Mouse (Mus musculus) CH12.LX (cell line): Measurements from ENCODE around the gene Npl. TPM values are rescaled to one million over a fixed set of nuclear protein-coding genes. Genes with fewer than 3 reads are reported as not detected.
"Not testable (repeated sequence)": the region's sequence is repeated elsewhere in the genome, so short reads cannot be mapped to it uniquely, and the experiment has no call there.

ENCODE experiments used
- DNase-seq: peaks from one replicate; pipeline ENCODE4 v3.0.0-alpha.2; 2013; ENCODE audit errors: extremely low read depth
- H3K27ac ChIP-seq: 2 replicates; pipeline ENCODE4 v1.5.1; 2012; ENCODE audit warnings: low read depth, mild to moderate bottlenecking, control low read depth, moderate library complexity; ENCODE audit not compliant: insufficient read depth
- H3K27me3 ChIP-seq: replicated peaks from 2 replicates; pipeline ENCODE3; 2012; ENCODE audit warnings: inconsistent platforms
- H3K36me3 ChIP-seq, 2 experiments: replicated peaks in 1 of 2; 2 replicates each; pipeline versions ENCODE3 to v1.6.1; 2012; ENCODE audit warnings: inconsistent platforms in 1 of 2, low read length in 1 of 2, mild to moderate bottlenecking in 1 of 2, mixed read lengths in 1 of 2, moderate library complexity in 1 of 2; ENCODE audit not compliant: control insufficient read depth in 1 of 2, insufficient read depth in 1 of 2
- H3K4me1 ChIP-seq, 2 experiments: 2 replicates each; pipeline ENCODE4 v1.6.1; 2012; ENCODE audit warnings: inconsistent platforms in 1 of 2, moderate library complexity in 1 of 2; ENCODE audit not compliant: insufficient read depth in 2 of 2, control insufficient read depth in 1 of 2
- H3K4me2 ChIP-seq: 2 replicates; pipeline ENCODE4 v1.6.1; 2012; ENCODE audit warnings: low read depth, mild to moderate bottlenecking, control low read depth; ENCODE audit not compliant: poor library complexity, insufficient read depth, severe bottlenecking
- H3K4me3 ChIP-seq, 3 experiments: fragments of 150-350 bp in 1 of 3; sonication (generic) in 1 of 3; replicated peaks in 1 of 3; 2 replicates each; pipeline versions ENCODE3 to v1.5.1; 2011 to 2012; ENCODE audit warnings: low read depth in 2 of 3, low read length in 2 of 3, mild to moderate bottlenecking in 2 of 3, moderate library complexity in 2 of 3, control low read depth in 1 of 3, improper control_type of control experiment in 1 of 3, inconsistent platforms in 1 of 3, mixed read lengths in 1 of 3; ENCODE audit not compliant: poor library complexity in 1 of 3
- H3K79me2 ChIP-seq: replicated peaks from 2 replicates; pipeline ENCODE4 v1.6.1; 2012; ENCODE audit warnings: mild to moderate bottlenecking, moderate library complexity; ENCODE audit not compliant: control insufficient read depth, poor library complexity, insufficient read depth, severe bottlenecking; ENCODE audit errors: extremely low read depth
- H3K9ac ChIP-seq: 2 replicates; pipeline ENCODE4 v1.6.1; 2012; ENCODE audit warnings: low read depth, mild to moderate bottlenecking, control low read depth, moderate library complexity; ENCODE audit not compliant: insufficient read depth
- H3K9me3 ChIP-seq: replicated peaks from 2 replicates; pipeline ENCODE3; 2012; ENCODE audit warnings: low read length, inconsistent platforms, mixed read lengths
- CHD2 ChIP-seq: IDR thresholded peaks from 2 replicates; pipeline ENCODE4 v1.6.1; 2011; ENCODE audit warnings: low read length, improper control_type of control experiment
- ELF1 ChIP-seq: IDR thresholded peaks from 2 replicates; pipeline ENCODE4 v1.6.1; 2014; ENCODE audit warnings: low read depth, mild to moderate bottlenecking, inconsistent platforms, low read length, improper control_type of control experiment
- EP300 ChIP-seq: IDR thresholded peaks from 2 replicates; pipeline ENCODE4 v1.6.1; 2011; ENCODE audit warnings: low read length, improper control_type of control experiment
- HCFC1 ChIP-seq: IDR thresholded peaks from 2 replicates; pipeline ENCODE4 v1.6.1; 2012; ENCODE audit warnings: low read depth, mild to moderate bottlenecking, inconsistent platforms, low read length, improper control_type of control experiment
- JUN ChIP-seq: IDR thresholded peaks from 2 replicates; pipeline ENCODE4 v1.6.1; 2011; ENCODE audit warnings: low read depth, mild to moderate bottlenecking, low read length, improper control_type of control experiment, moderate library complexity; ENCODE audit not compliant: insufficient read depth
- MAX ChIP-seq: IDR thresholded peaks from 2 replicates; pipeline ENCODE4 v1.6.1; 2011; ENCODE audit warnings: low read length, improper control_type of control experiment
- MAZ ChIP-seq: IDR thresholded peaks from 2 replicates; pipeline ENCODE4 v1.6.1; 2012; ENCODE audit warnings: low read depth, mild to moderate bottlenecking, inconsistent platforms, low read length, improper control_type of control experiment, moderate library complexity
- MEF2A ChIP-seq: IDR thresholded peaks from 2 replicates; pipeline ENCODE4 v1.6.1; 2014; ENCODE audit warnings: low read depth, mild to moderate bottlenecking, inconsistent platforms, low read length, improper control_type of control experiment, borderline replicate concordance
- MXI1 ChIP-seq: IDR thresholded peaks from 2 replicates; pipeline ENCODE4 v1.6.1; 2011; ENCODE audit warnings: mild to moderate bottlenecking, low read depth, low read length, improper control_type of control experiment
- RAD21 ChIP-seq: IDR thresholded peaks from 2 replicates; pipeline ENCODE4 v1.6.1; 2011; ENCODE audit warnings: low read depth, mild to moderate bottlenecking, low read length, improper control_type of control experiment, moderate library complexity
- TBP ChIP-seq: conservative IDR thresholded peaks from 2 replicates; pipeline ENCODE4 v1.6.1; 2011; ENCODE audit warnings: low read depth, low read length, improper control_type of control experiment
- TCF12 ChIP-seq: IDR thresholded peaks from 2 replicates; pipeline ENCODE4 v1.6.1; 2014; ENCODE audit warnings: low read depth, mild to moderate bottlenecking, inconsistent platforms, low read length, improper control_type of control experiment
- USF1 ChIP-seq: IDR thresholded peaks from 2 replicates; pipeline ENCODE4 v1.6.1; 2014; ENCODE audit warnings: low read depth, mild to moderate bottlenecking, inconsistent platforms, low read length, improper control_type of control experiment
- USF2 ChIP-seq: conservative IDR thresholded peaks from 2 replicates; pipeline ENCODE4 v1.6.1; 2011; ENCODE audit warnings: low read depth, low read length, improper control_type of control experiment
- ZKSCAN1 ChIP-seq: IDR thresholded peaks from 2 replicates; pipeline ENCODE4 v1.6.1; 2012; ENCODE audit warnings: low read depth, inconsistent platforms, low read length, improper control_type of control experiment, borderline replicate concordance
- ZNF384 ChIP-seq: IDR thresholded peaks from 2 replicates; pipeline ENCODE4 v1.6.1; 2012; ENCODE audit warnings: low read depth, low read length, improper control_type of control experiment, inconsistent platforms
- dilution Hi-C: fragments of 300-500 bp; cut with MboI; formaldehyde crosslinking; loops from 2 replicates; pipeline ENCODE4 v1.14.3; 2020; ENCODE audit warnings: low sequenced_read_pairs; ENCODE audit not compliant: extremely low pct_unique_long_range_greater_than_20kb, extremely low pct_ligation_motif_present
- in situ Hi-C: fragments of 300-500 bp; cut with MboI; formaldehyde crosslinking; loops from 3 replicates; pipeline ENCODE4 v1.14.3; 2019; ENCODE audit warnings: low sequenced_read_pairs, low pct_ligation_motif_present, low pct_unique_long_range_greater_than_20kb, mixed read lengths
- polyA plus RNA-seq: library from polyadenylated mRNA; unstranded; fragments of >175 nt; gene quantifications from 2 replicates; pipeline ENCODE4 v1.2.1, GENCODE M21; 2012; ENCODE audit warnings: low read depth; ENCODE audit not compliant: insufficient read length
- total RNA-seq, 2 experiments: library from RNA; depleted of rRNA; stranded (reverse); fragments of 300-350 nt in 1 of 2; fragments of >200 nt in 1 of 2; gene quantifications; 2 replicates each; pipeline ENCODE4 v1.2.3; 2012 to 2014

The Npl gene
- total and polyA plus RNA-seq, 3 experiments = 0.08 TPM; not detected in 2

GRCm38 (mm10) chr1:153532896-153533295 is 16.9 kb downstream of the Npl start:
- H3K9ac ChIP-seq, H3K27me3 ChIP-seq, H3K4me3 ChIP-seq, H3K79me2 ChIP-seq, dilution Hi-C loops, H3K4me2 ChIP-seq, H3K4me1 ChIP-seq, H3K36me3 ChIP-seq, H3K27ac ChIP-seq, DNase-seq, in situ Hi-C loops, H3K9me3 ChIP-seq: not testable (repeated sequence)

- TF ChIP-seq HCFC1 = no peak
- no peak for TF ChIP-seq MAX
- no peak for TF ChIP-seq USF2
- TF ChIP-seq ELF1 = no peak
- TF ChIP-seq MXI1 = no peak
- TF ChIP-seq TCF12 = no peak
- TF ChIP-seq RAD21 = no peak
- TF ChIP-seq MEF2A = no peak
- TF ChIP-seq TBP = no peak
- no peak for TF ChIP-seq MAZ
- no peak for TF ChIP-seq USF1
- no peak for TF ChIP-seq ZKSCAN1
- TF ChIP-seq EP300 = no peak
- no peak for TF ChIP-seq CHD2
- TF ChIP-seq JUN = no peak
- no peak for TF ChIP-seq ZNF384
- in situ Hi-C loops (no loop called here), dilution Hi-C loops (no loop called here)
- Histone ChIP-seq H3K4me2 (peak overlapping the region; percentile 17), H3K79me2 (no peaks in the 10 kb centered on the region), H3K36me3 (no peaks in the 10 kb centered on the region), H3K4me3 (no peak overlapping the region), H3K27me3 (no peaks in the 10 kb centered on the region), H3K4me1 (0 out of 4 replicates have a peak, but pooled peaks cover 0 to 4% of the 10 kb centered on the region in 2 experiments), H3K9me3 (no peaks in the 10 kb centered on the region), H3K27ac (no peak overlapping the region), H3K9ac (no peak overlapping the region)
- DNase-seq = no peak
Measured at GRCm38 (mm10) chr1:153532234-153532841, 17.5 kb downstream of the Npl start.
